ENCODE assay signal across 10 mouse cellular contexts in the genomic region with DNA sequence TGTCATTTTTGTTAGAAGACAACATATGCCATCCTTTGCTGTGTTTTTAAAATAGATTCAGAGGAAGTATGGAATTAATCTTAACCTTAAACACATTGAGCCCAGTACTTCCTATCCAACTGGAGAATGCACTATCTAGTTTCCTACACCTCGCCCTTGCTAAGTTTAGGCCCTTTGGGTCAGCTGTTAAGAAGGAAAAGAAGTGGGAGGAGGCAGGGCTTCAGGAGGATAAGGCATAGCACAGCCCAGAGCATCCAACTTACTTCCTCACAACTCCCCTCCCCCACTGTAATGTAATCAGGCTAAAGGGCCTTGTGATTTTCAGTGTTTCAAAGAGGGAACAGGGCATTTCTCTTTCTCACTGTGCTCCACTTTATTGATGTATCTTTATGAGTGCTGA.
A peak's percentile ranks its signal among the peaks of the same experiment; 100 is the strongest.
DNase-seq lines count a peak whose midpoint lies in the region; ATAC-seq and TF ChIP-seq lines count a peak whose summit lies in the region.
"Had no signal": no experiment of that assay in that cellular context is flagged by ENCODE, and none has a peak within 500 bp of the region (broad histone marks: within the 10 kb centered on the region; RNA-seq: fewer than 3 reads in every experiment).

No protein-coding gene starts in this region.

- no peaks in the 10 kb centered on the region for H3K36me3 ChIP-seq in testis, adult 2 months (ENCODE audit: control insufficient read depth, insufficient read depth, low read length)
- H3K36me3 ChIP-seq in liver, embryonic 16.5 days (ENCODE audit: control insufficient read depth, insufficient read depth) = no peaks in the 10 kb centered on the region

- no peaks in the 10 kb centered on the region for H3K4me1 ChIP-seq in testis, adult 2 months (ENCODE audit: control insufficient read depth, insufficient read depth, low read length)
- H3K4me1 ChIP-seq in liver, embryonic 16.5 days (ENCODE audit: control insufficient read depth, low read depth, low read length) = no peaks in the 10 kb centered on the region
- H3K4me1 ChIP-seq: forebrain, embryonic 13.5 days had no signal

- H3K9ac ChIP-seq in liver, embryonic 16.5 days (ENCODE audit: low read depth, low read length) = no peak overlapping the region
- H3K9ac ChIP-seq: forebrain, embryonic 13.5 days had no signal

- TF ChIP-seq CTCF in testis, adult 2 months (IDR thresholded peaks at IDR 0.05; ENCODE audit: control insufficient read depth, insufficient read depth, insufficient replicate concordance, low read depth, low read length) = no peak

- 14% methylated on average over 1 of the region's 1 CpGs for WGBS in liver, embryonic 16.5 days (ENCODE audit: insufficient replicate concordance)

- H3K27ac ChIP-seq in testis, adult 2 months (ENCODE audit: control insufficient read depth, insufficient read depth, low read depth, low read length) = no peak overlapping the region
- H3K27ac ChIP-seq in liver, embryonic 16.5 days (ENCODE audit: low read length) = no peak overlapping the region
- H3K27ac ChIP-seq: forebrain, embryonic 13.5 days; hindbrain, postnatal 0 days had no signal

- H3K27me3 ChIP-seq in testis, adult 2 months (ENCODE audit: control insufficient read depth, insufficient read depth, low read length) = no peaks in the 10 kb centered on the region
- no peaks in the 10 kb centered on the region for H3K27me3 ChIP-seq in liver, embryonic 16.5 days (ENCODE audit: control insufficient read depth, insufficient read depth, low read depth, low read length)
- H3K27me3 ChIP-seq: forebrain, embryonic 13.5 days had no signal

- peak overlapping the region; percentile 39; the same call in 1 of the 2 replicates for H3K4me3 ChIP-seq in testis, adult 2 months (ENCODE audit: control insufficient read depth, low read depth, low read length)
- no peak overlapping the region for H3K4me3 ChIP-seq in liver, embryonic 16.5 days (ENCODE audit: low read depth, low read length)
- H3K4me3 ChIP-seq: forebrain, embryonic 13.5 days had no signal

- TF ChIP-seq POLR2A in testis, adult 2 months (IDR thresholded peaks at IDR 0.05; ENCODE audit: control insufficient read depth, low read depth, low read length) = no peak

- H3K9me3 ChIP-seq in liver, embryonic 16.5 days (replicated peaks; ENCODE audit: control insufficient read depth, low read length) = no peaks in the 10 kb centered on the region
- H3K9me3 ChIP-seq: forebrain, embryonic 13.5 days had no signal

- ATAC-seq in liver, embryonic 16.5 days (ENCODE audit: low read depth) = peak; percentile 59
- ATAC-seq: forebrain, embryonic 13.5 days; hindbrain, postnatal 0 days had no signal

- peak; percentile 10 for DNase-seq in adrenal gland, postnatal 10 days
- no peak for DNase-seq in adrenal gland, adult 18-20 months (ENCODE audit: low spot score in 2 of 2)
- DNase-seq in testis, postnatal 10 days (ENCODE audit: low spot score) = no peak
- no peak for DNase-seq in cerebellum, postnatal 4 days (ENCODE audit: low spot score in 2 of 2)
- no peak for DNase-seq in retina, embryonic 14.5 days (ENCODE audit: low spot score)
- no peak for DNase-seq in right cerebral cortex, adult 18-20 months

- H3K4me2 ChIP-seq in liver, embryonic 16.5 days (ENCODE audit: low read depth, low read length) = no peak overlapping the region
- H3K4me2 ChIP-seq: forebrain, embryonic 13.5 days had no signal
